Mouse (Mus musculus): Measurements from ENCODE around the gene Irgc1. TPM values are rescaled to one million over a fixed set of nuclear protein-coding genes. Genes with fewer than 3 reads are reported as not detected.

Irgc1 gene
- polyA plus RNA-seq, 1 experiment from 2014 or later = 0.29 TPM

DNA sequence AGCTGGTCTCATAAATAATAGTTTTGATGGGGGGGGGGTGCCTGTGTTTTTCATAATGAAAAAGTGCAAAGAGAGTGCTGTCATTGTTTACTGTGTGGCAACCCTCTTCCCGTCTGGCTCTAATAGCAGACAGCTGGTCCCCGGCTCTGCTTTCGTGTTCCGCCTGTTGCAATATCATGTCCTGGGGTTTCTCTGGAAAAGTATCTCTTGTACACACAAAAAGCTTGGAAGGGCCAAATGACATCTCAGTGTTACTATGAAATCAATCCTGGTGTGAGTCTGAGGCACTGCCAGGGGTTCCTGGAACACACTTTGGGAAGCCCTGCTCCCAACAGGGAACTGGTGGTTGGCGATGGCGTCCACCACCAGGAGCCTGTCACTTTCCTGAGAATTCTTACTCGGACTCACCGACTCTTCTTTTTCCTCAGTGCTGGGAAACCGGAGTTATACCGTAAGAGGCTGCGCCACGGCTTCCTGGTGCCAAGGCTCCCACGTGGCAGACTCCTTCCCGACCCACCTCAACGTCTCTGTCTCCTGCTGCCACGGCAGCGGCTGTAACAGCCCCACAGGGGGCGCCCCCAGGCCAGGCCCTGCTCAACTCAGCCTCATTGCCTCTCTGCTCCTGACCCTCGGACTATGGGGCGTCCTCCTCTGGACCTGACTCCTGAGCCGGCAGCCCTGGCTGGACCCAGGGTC lies 22.9 kb upstream of the Irgc1 start:
- Histone ChIP-seq H3K27ac (ENCODE audit: low read length) (no peak overlapping the region), H3K9me3 (replicated peaks; ENCODE audit: control insufficient read depth, low read length) (peaks cover 2% of the 10 kb centered on the region; the same call in 1 of the 2 replicates), H3K4me1 (ENCODE audit: control insufficient read depth, insufficient read depth, low read length) (no peaks in the 10 kb centered on the region), H3K36me3 (ENCODE audit: control insufficient read depth, insufficient read depth) (no peaks in the 10 kb centered on the region), H3K4me3 (ENCODE audit: low read length) (no peak overlapping the region), H3K27me3 (ENCODE audit: control insufficient read depth, insufficient read depth, low read length) (peaks cover 3% of the 10 kb centered on the region), H3K9ac (ENCODE audit: low read length) (no peak overlapping the region), H3K4me2 (ENCODE audit: low read depth, low read length) (no peak overlapping the region)
- WGBS = 40% methylated on average over 21 of the region's 21 CpGs
- ATAC-seq (replicated peaks; ENCODE audit: extremely low read depth, insufficient read depth, low FRiP score) = no peak

DNA sequence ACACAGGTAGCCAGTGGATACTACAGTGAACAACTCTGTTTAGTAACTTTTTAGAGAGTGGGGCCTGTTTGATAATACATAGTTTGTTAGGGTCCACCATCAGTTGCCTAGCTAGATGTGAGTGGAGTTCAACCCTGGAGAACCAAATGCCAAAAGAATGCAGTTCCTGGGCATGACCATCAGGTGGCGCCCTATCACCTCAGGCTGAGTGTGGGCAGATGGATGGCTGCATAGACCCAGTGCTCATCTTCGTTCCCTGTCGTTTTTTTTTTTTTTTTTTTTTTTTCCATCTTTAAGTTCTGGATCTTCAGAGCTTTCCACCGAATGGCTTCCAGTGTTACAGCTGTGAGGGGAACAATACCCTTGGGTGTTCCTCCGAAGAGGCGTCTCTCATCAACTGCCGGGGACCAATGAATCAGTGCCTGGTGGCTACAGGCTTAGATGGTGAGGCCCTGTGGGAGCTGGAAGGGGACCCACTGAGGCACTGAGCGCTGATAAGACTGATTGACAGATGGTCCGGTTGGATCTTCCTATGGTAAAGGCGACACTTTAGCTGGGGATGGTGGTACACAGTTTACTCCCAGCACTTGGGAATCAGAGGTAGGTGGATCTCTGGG lies 21.9 kb upstream of the Irgc1 start:
- H3K9me3 ChIP-seq (replicated peaks; ENCODE audit: control insufficient read depth, low read length) = peaks cover 6% of the 10 kb centered on the region
- peak; percentile 47; the same call in 1 of the 2 replicates for ATAC-seq (replicated peaks; ENCODE audit: extremely low read depth, insufficient read depth, low FRiP score)
- H3K27ac ChIP-seq (ENCODE audit: low read length) = no peak overlapping the region
- H3K4me3 ChIP-seq (ENCODE audit: low read length) = no peak overlapping the region
- H3K27me3 ChIP-seq (ENCODE audit: control insufficient read depth, insufficient read depth, low read length) = no peaks in the 10 kb centered on the region; the same call in 1 of the 2 replicates
- H3K4me2 ChIP-seq (ENCODE audit: low read depth, low read length) = no peak overlapping the region
- WGBS = 51% methylated on average over 10 of the region's 10 CpGs
- no peak overlapping the region for H3K9ac ChIP-seq (ENCODE audit: low read length)
- H3K36me3 ChIP-seq (ENCODE audit: control insufficient read depth, insufficient read depth) = peaks cover 6% of the 10 kb centered on the region
- no peaks in the 10 kb centered on the region for H3K4me1 ChIP-seq (ENCODE audit: control insufficient read depth, insufficient read depth, low read length)

DNA sequence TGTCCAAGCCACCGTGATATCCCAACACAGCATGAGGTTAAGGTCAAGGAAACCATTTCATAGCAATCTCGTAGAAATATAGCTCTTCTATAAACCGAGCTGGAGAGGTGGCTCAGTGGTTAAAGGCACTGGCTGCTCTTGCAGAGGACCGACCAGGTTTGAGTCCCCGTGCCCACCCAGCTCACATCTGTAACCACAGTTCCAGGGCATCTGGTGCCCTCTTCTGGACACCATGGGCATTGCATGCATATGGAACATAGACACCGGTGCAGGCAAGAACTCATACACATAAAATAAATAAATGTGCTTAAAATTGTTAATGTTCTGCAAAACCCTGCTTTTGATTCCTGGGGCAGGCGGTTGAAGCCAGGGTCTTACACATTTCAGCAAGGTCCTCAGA lies 20.8 kb upstream of the Irgc1 start:
- peaks cover 6% of the 10 kb centered on the region for H3K9me3 ChIP-seq (replicated peaks; ENCODE audit: control insufficient read depth, low read length)
- H3K4me2 ChIP-seq (ENCODE audit: low read depth, low read length) = no peak overlapping the region
- no peak overlapping the region for H3K9ac ChIP-seq (ENCODE audit: low read length)
- no peak overlapping the region for H3K27ac ChIP-seq (ENCODE audit: low read length)
- H3K27me3 ChIP-seq (ENCODE audit: control insufficient read depth, insufficient read depth, low read length) = no peaks in the 10 kb centered on the region
- no peaks in the 10 kb centered on the region for H3K4me1 ChIP-seq (ENCODE audit: control insufficient read depth, insufficient read depth, low read length)
- no peak for ATAC-seq (replicated peaks; ENCODE audit: extremely low read depth, insufficient read depth, low FRiP score)
- WGBS = 76% methylated on average over 7 of the region's 7 CpGs
- peaks cover 7% of the 10 kb centered on the region for H3K36me3 ChIP-seq (ENCODE audit: control insufficient read depth, insufficient read depth)
- H3K4me3 ChIP-seq (ENCODE audit: low read length) = no peak overlapping the region

DNA sequence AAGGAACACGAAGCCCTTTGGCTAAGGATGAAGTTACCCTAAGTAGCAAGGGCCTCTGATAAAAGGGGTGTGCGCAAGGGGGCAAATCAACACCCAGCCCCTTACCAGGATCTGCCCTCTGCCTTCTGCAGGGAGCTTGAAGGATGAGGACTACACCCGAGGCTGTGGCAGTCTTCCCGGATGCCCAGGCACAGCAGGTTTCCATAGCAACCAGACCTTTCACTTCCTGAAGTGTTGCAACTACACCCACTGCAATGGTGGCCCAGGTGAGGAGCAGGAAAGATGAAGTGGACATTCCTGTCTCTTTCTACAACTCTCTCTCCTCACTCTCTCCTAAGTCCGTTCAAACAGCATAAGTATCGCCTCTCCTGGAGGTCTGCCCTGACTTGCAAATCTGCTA lies 20.3 kb upstream of the Irgc1 start:
- 78% methylated on average over 6 of the region's 6 CpGs for WGBS
- Histone ChIP-seq H3K9me3 (replicated peaks; ENCODE audit: control insufficient read depth, low read length) (peaks cover 4% of the 10 kb centered on the region), H3K4me2 (ENCODE audit: low read depth, low read length) (no peak overlapping the region), H3K9ac (ENCODE audit: low read length) (no peak overlapping the region), H3K4me1 (ENCODE audit: control insufficient read depth, insufficient read depth, low read length) (no peaks in the 10 kb centered on the region), H3K27me3 (ENCODE audit: control insufficient read depth, insufficient read depth, low read length) (no peaks in the 10 kb centered on the region), H3K36me3 (ENCODE audit: control insufficient read depth, insufficient read depth) (peaks cover 7% of the 10 kb centered on the region), H3K4me3 (ENCODE audit: low read length) (no peak overlapping the region), H3K27ac (ENCODE audit: low read length) (no peak overlapping the region)
- ATAC-seq (replicated peaks; ENCODE audit: extremely low read depth, insufficient read depth, low FRiP score) = no peak

DNA sequence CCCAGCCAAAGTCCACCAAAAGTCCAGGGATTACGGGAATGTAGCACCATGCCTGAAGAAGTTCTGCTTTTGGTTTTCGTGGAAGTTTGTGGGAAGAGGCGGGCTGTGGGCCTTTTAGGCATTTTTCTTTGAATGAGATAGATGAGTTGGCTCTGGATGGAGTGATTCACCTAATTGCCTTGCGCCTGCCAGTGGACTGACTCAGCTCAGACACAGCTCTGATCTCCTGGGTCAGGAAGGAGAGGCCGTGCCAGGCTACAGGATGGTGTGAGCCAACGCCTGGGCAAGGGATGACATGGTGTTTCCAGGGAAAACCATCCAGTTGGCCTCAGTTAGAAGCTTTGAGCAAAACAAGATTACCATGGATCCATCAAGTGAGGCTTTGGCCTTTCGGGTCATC lies 18.3 kb upstream of the Irgc1 start:
- no peak for ATAC-seq (replicated peaks; ENCODE audit: extremely low read depth, insufficient read depth, low FRiP score)
- peaks cover 7% of the 10 kb centered on the region for H3K36me3 ChIP-seq (ENCODE audit: control insufficient read depth, insufficient read depth)
- peaks cover 4% of the 10 kb centered on the region for H3K9me3 ChIP-seq (replicated peaks; ENCODE audit: control insufficient read depth, low read length)
- no peaks in the 10 kb centered on the region for H3K27me3 ChIP-seq (ENCODE audit: control insufficient read depth, insufficient read depth, low read length)
- no peak overlapping the region for H3K4me2 ChIP-seq (ENCODE audit: low read depth, low read length)
- no peak overlapping the region for H3K27ac ChIP-seq (ENCODE audit: low read length)
- no peaks in the 10 kb centered on the region for H3K4me1 ChIP-seq (ENCODE audit: control insufficient read depth, insufficient read depth, low read length)
- no peak overlapping the region for H3K9ac ChIP-seq (ENCODE audit: low read length)
- H3K4me3 ChIP-seq (ENCODE audit: low read length) = no peak overlapping the region
- 90% methylated on average over 7 of the region's 7 CpGs for WGBS

DNA sequence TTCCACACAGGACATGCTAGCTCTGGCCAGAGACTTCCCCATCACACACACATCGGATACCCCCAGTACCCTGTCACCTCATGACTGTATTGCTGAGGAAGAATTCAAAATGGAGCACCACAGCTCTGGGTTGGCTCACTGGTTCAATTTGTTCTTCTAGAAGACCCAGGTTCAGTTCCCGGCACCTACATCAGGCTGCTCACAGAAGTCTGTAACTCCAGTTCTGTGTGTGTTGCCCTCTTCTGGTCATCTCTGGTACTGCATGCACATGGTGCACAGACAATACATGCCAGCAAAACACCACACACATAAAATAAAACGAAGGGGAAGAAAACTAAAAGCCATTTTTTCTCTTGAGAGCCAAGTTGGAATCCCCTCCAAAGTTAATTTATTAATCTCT lies 17.0 kb upstream of the Irgc1 start:
- Histone ChIP-seq H3K9me3 (replicated peaks; ENCODE audit: control insufficient read depth, low read length) (peaks cover 4% of the 10 kb centered on the region), H3K36me3 (ENCODE audit: control insufficient read depth, insufficient read depth) (peaks cover 7% of the 10 kb centered on the region), H3K4me2 (ENCODE audit: low read depth, low read length) (no peak overlapping the region), H3K27me3 (ENCODE audit: control insufficient read depth, insufficient read depth, low read length) (no peaks in the 10 kb centered on the region), H3K4me1 (ENCODE audit: control insufficient read depth, insufficient read depth, low read length) (no peaks in the 10 kb centered on the region), H3K9ac (ENCODE audit: low read length) (no peak overlapping the region), H3K27ac (ENCODE audit: low read length) (no peak overlapping the region), H3K4me3 (ENCODE audit: low read length) (no peak overlapping the region)
- no peak for ATAC-seq (replicated peaks; ENCODE audit: extremely low read depth, insufficient read depth, low FRiP score)
- WGBS = 84% methylated on average over 3 of the region's 3 CpGs

DNA sequence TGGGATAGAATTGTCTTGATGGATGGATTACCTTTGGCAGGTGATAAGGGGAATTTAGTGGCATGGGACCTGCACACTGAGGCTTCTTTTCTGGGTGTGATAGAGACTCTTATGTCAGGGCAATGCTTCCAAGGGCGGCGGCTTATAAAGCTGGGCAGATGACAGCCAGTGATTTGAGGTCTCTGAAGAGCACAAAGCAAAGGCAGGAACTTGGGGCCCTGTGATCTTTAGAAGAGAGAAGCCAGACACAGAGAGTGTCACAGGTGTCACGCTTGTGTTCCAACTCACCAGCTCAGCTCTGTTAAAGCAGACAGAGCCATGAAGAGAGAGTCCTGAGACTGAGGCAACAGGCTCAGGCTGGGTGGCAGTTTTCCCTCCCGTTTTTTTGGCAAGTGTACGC lies 15.8 kb upstream of the Irgc1 start:
- no peak for ATAC-seq (replicated peaks; ENCODE audit: extremely low read depth, insufficient read depth, low FRiP score)
- 71% methylated on average over 5 of the region's 5 CpGs for WGBS
- peaks cover 7% of the 10 kb centered on the region for H3K36me3 ChIP-seq (ENCODE audit: control insufficient read depth, insufficient read depth)

DNA sequence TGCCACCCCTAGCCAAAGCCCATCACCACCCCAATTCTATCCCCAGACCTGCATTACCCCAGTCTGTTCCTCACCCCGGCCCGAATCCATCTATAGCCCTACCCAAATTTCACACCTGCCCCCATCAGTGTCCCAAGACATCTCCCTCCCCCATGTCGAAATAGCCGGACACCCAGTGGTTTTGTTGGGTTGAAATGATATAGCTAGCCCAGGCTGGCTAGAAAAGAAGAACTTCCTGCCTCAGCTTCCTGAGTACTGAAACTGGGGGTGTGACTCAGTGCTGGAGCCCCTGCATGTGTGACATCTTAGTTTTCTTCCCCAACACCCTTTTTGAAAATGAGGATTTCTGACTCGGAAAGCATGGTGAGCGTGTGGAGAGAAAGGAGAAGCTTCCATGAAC lies 14.7 kb upstream of the Irgc1 start:
- Histone ChIP-seq H3K4me2 (ENCODE audit: low read depth, low read length) (no peak overlapping the region), H3K27ac (ENCODE audit: low read length) (no peak overlapping the region), H3K9ac (ENCODE audit: low read length) (no peak overlapping the region), H3K9me3 (replicated peaks; ENCODE audit: control insufficient read depth, low read length) (peaks cover 4% of the 10 kb centered on the region), H3K27me3 (ENCODE audit: control insufficient read depth, insufficient read depth, low read length) (no peaks in the 10 kb centered on the region), H3K4me1 (ENCODE audit: control insufficient read depth, insufficient read depth, low read length) (peaks cover 4% of the 10 kb centered on the region; the same call in 1 of the 2 replicates), H3K36me3 (ENCODE audit: control insufficient read depth, insufficient read depth) (peaks cover 7% of the 10 kb centered on the region), H3K4me3 (ENCODE audit: low read length) (no peak overlapping the region)
- 85% methylated on average over 6 of the region's 6 CpGs for WGBS
- no peak for ATAC-seq (replicated peaks; ENCODE audit: extremely low read depth, insufficient read depth, low FRiP score)

More for the DNA sequence above, 15.8 kb upstream of the Irgc1 start:
- H3K9me3 ChIP-seq (replicated peaks; ENCODE audit: control insufficient read depth, low read length) = peaks cover 4% of the 10 kb centered on the region
- no peak overlapping the region for H3K4me3 ChIP-seq (ENCODE audit: low read length)
- H3K27ac ChIP-seq (ENCODE audit: low read length) = no peak overlapping the region
- no peak overlapping the region for H3K9ac ChIP-seq (ENCODE audit: low read length)
- H3K4me1 ChIP-seq (ENCODE audit: control insufficient read depth, insufficient read depth, low read length) = no peaks in the 10 kb centered on the region
- no peaks in the 10 kb centered on the region for H3K27me3 ChIP-seq (ENCODE audit: control insufficient read depth, insufficient read depth, low read length)
- no peak overlapping the region for H3K4me2 ChIP-seq (ENCODE audit: low read depth, low read length)
